Mouse (Mus musculus) B cell, adult 2 months (primary cell): ENCODE data around the gene Ano1.

Source experiments
- DNase-seq, 2 experiments: peaks; one replicate each; pipeline ENCODE4 v3.0.0; 2022

Ano1 gene

DNA sequence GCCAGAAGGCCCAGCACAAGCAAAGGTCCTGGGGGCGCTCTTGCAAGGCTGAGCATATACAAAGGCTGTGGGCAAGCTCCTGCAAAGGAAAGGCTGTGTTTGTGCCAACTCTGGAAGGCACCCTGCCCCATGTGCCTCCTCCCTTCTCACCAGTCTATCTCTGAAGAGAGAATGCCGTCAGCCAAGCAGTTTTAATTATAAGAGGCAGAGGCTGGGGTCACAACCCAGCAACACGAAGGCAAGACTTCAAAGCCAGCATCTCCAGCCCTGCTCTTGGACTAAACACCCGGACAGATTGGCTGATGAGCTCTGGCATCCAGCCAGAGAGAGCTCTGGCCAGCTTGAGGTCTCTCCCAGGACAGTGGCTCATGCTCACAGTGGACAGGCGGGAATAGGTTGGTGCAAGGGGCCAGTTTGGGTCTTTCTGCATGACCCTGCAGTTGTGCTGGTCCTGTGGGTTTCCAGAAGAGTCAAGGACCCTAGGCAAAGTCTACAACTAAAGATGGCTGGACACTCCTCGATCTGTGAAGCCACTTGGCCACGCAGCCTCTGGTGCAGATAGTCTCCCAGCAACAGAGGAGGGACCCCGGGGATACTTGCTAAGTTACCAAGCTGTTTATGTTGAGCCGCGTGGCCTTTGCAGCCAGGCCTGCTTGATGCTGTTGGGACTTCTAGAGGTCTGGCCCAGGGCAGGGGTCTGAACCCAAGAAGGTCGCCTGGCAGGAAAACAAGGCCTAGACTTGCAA is 12.9 kb upstream of the Ano1 start:
- no peak for DNase-seq

- DNase-seq: no peak
Measured at GRCm38 (mm10) chr7:144764013-144764412, 12.2 kb upstream of the Ano1 start.

GRCm38 (mm10) chr7:144762496-144763235 is 10.9 kb upstream of the Ano1 start:
- no peak for DNase-seq

- DNase-seq: no peak
Measured at GRCm38 (mm10) chr7:144760228-144760627, 8.5 kb upstream of the Ano1 start.

- no peak for DNase-seq
Measured at GRCm38 (mm10) chr7:144759455-144759854, 7.7 kb upstream of the Ano1 start.

- no peak for DNase-seq
Measured at GRCm38 (mm10) chr7:144755511-144756378, 4.0 kb upstream of the Ano1 start.

DNA sequence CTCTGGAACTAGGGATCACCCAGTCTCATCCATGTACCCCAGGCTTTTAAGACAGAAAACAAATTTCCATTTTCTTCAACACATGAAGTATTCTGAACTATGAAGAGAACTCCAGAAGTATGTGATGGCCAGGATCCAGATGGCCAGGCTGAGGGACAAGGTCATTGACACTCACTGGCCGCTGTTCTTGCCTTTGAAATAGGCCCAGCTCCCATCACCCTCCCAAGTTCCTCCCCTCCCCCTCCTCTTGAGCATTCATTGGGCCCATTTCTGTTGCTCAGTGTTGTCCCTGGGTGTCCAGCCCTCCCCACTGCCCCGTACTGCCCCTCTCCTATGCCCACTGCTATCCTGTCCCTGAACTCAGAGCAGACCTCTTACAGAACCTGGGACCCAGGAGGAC is 2.9 kb upstream of the Ano1 start:
- no peak for DNase-seq

- no peak for DNase-seq
Measured at GRCm38 (mm10) chr7:144753657-144754031, 1.9 kb upstream of the Ano1 start.

- no peak for DNase-seq
Measured at GRCm38 (mm10) chr7:144752919-144753656, 1.3 kb upstream of the Ano1 start.

DNA sequence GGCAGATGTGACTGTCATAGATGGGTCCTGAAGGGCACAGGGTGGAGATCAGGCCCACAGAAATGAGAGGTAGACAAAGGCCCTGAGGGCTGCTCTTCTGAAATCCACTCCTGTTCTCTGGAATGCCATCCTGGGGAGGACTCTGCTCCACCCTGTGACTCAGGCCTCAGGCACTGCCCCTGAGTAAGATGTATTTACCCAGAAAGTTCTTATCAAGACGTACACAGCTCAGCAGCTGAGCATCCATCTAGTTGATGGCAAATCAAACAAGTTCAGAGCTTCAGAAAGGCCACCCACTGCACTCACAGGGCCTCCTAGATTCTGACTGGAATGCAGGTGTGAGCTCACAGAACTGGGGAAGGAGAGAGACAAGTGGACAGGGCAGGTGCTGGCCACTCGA is 4.0 kb downstream of the Ano1 start:
- DNase-seq: no peak

GRCm38 (mm10) chr7:144746466-144746865 is 5.3 kb downstream of the Ano1 start:
- no peak for DNase-seq

- DNase-seq: no peak
Measured at GRCm38 (mm10) chr7:144743874-144744273, 7.9 kb downstream of the Ano1 start.

- no peak for DNase-seq
Measured at GRCm38 (mm10) chr7:144740643-144741042, 11.1 kb downstream of the Ano1 start.

GRCm38 (mm10) chr7:144739810-144740209 is 12.0 kb downstream of the Ano1 start:
- no peak for DNase-seq

DNA sequence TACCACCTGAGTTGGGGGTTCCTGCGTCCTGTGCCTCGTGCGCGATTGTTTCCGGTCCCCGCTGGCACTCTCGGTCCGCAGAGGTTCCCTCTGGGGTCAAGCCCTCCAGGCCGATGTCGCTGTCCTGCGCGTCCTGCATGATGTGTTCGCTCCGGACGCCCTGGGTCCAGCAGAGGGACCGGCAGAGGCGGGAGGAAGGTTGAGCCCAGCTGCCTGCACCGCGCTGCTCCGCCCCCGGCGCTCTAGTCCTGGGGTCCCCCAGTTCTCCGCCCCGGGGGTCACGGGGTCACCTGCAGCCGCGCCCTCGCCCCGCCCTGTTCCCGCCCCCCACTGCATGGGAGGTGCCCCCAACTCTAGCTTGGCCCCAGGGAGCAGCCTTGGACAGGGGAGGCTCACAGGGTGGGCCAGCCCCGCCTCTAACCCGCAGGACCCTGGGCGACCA is 13.4 kb downstream of the Ano1 start:
- DNase-seq: no peak

DNA sequence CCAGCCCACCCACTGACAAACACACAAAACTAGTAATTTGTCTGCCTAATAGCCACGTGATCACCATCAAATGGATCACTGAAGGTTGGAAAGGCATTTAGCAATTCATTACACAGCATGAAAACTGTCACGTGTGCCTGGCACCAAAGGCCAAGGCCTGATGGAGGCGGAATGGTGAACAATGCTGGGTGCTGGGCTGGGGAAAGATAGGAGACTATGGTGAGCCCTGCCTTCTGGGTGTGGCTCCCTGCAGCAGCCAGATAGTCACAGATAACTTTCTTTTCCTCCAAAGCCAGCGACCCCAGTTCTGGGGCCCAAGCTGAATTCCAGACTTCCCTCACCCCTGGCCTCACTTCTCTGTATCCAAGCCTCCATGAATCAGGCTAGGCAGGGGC is 19.9 kb downstream of the Ano1 start:
- DNase-seq: no peak

DNA sequence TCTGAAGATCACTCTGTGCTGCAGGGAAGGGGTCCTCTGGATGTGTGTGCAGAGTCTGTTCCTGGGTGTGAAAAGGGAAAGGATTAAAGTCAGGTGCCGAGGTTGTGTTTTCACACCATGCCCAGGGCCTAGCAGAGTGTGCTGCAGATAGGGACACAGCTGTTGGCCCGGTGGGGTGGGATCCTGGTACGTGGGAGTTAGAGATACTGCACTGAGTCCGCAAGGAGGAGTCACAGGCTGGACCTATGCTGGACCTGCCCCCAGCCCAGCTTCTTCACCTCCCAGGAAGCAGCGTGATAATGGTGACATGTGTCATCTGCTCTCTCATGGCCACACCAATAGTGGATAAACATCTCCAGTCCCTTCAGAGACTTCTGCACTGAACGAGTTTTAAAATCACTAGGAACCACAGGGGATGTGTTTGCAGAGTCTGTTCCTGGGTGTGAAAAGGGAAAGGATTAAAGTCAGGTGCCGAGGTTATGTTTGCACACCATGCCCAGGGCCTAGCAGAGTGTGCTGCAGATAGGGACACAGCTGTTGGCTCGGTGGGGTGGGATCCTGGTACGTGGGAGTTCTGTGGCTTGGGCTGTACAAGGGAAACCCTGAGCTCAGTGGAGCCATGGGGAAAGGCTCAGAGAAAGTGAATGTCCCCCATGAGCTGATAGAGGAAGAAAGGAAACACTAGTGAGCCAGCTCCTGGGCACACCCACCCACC is 20.4 kb downstream of the Ano1 start:
- DNase-seq: no peak

DNA sequence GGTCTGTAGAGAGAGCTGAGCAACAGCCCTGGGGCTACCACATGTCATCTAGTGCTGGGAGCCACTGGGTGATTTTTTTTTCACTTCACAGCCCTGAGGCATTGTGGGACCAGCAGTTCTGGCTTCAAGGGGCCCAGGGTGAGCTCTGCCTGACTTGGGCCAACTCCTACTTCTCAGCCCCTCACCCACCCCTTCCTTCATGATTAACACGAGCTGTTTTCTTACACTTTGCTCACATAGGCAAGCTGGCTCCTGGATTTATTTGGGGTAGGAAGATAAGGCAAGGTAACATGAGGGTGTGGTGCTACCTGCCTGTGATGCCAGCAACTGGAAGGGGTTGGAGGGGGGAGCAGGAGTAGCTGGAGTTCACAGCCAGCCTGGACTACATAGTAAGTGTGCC is 27.5 kb downstream of the Ano1 start:
- no peak for DNase-seq

DNA sequence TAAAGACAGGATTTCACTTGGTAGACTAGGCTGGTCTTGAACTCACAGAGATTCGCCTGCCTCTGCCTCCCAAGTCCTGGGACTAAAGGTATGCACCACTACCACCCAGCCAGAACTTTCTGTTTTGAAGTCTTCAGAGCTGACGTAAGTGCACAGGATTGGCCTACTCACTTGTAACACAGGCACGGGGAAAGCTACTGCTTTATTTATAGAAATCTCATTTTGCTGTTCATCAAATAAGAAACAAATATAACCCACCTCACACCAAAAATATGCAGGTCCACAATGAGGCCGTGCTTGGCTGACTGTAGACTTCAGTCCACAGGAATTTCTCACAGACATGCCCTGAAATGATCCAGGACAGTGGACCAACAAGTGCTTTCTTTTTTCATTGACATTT is 31.8 kb downstream of the Ano1 start:
- no peak for DNase-seq

GRCm38 (mm10) chr7:144717736-144718135 is 34.0 kb downstream of the Ano1 start:
- DNase-seq: no peak

- DNase-seq: no peak
Measured at GRCm38 (mm10) chr7:144697870-144698269, 53.9 kb downstream of the Ano1 start.
